Comparison of ENCODE assay signal across 8 mouse cellular contexts in the genomic region with DNA sequence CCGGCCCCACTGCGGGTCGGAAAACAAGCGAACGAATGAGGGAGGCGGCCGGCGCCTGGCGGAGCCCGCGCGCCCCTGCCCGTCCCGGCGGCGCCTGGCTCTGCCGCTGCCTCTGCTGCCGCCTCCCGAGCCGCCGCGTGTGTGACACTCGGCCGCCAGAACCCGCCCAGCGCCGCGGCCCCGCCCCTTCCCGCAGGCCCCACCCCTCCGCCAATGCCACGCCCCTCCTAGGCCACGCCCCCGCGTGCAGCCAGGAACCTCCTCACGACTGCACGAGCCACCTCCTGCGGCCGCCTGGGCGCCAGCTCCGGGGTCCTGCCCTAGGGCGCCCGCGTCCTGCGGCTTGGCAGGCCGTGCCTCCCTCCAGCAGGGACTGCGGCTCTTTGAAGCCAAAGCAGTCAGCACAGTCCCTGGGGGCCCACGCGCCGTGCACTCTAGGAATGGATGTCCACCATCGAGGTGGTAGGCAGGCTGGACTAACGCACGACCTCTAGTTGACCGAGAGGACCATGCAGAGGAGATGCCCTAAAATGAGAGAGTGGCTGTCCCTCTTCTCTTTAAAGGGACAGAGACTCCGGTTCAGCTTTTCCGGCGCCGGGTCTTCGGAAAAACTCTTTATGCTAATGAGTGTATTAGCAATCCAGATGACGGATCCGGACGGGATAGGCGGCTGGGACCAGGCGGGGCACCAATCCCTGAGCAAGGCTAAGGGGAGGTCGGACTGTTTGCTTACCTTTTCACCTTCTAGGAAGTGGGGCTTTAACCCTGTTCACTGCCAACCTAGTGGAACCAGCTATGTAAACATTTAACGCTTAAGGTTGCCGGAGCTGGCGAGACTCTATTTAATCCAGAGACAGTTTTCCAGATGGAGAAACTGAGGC. TPM values are rescaled to one million over a fixed set of nuclear protein-coding genes. Genes with fewer than 3 reads are reported as not detected.
DNase-seq lines count a peak whose midpoint lies in the region; ATAC-seq lines count a peak whose summit lies in the region.

No protein-coding gene starts in this region.

- under 1% methylated on average over 67 of the region's 68 CpGs for WGBS in forebrain, embryonic 10.5 days
- WGBS in heart, embryonic 15.5 days = under 1% methylated on average over 58 of the region's 68 CpGs
- WGBS in liver, embryonic 12.5 days (ENCODE audit: insufficient replicate concordance) = under 1% methylated on average over 57 of the region's 68 CpGs

- peak overlapping the region; percentile 90 for H3K4me2 ChIP-seq in heart, embryonic 15.5 days
- peak overlapping the region; percentile 95 for H3K4me2 ChIP-seq in liver, embryonic 12.5 days

- peak overlapping the region; percentile 94 for H3K9ac ChIP-seq in heart, embryonic 15.5 days
- H3K9ac ChIP-seq in liver, embryonic 12.5 days = peak overlapping the region; percentile 92

- H3K4me1 ChIP-seq in forebrain, embryonic 10.5 days = peaks cover 72% of the 10 kb centered on the region
- peaks cover 53% of the 10 kb centered on the region for H3K4me1 ChIP-seq in heart, embryonic 15.5 days (replicated peaks)
- peaks cover 55% of the 10 kb centered on the region for H3K4me1 ChIP-seq in liver, embryonic 12.5 days

- peak overlapping the region; percentile 82 for H3K4me3 ChIP-seq in forebrain, embryonic 10.5 days
- peak overlapping the region; percentile 84 for H3K4me3 ChIP-seq in heart, embryonic 15.5 days
- H3K4me3 ChIP-seq in liver, embryonic 12.5 days = peak overlapping the region; percentile 77

- H3K36me3 ChIP-seq in forebrain, embryonic 10.5 days (replicated peaks) = peaks cover 13% of the 10 kb centered on the region
- no peaks in the 10 kb centered on the region for H3K36me3 ChIP-seq in heart, embryonic 15.5 days
- peaks cover 20% of the 10 kb centered on the region for H3K36me3 ChIP-seq in liver, embryonic 12.5 days
- no peaks in the 10 kb centered on the region for H3K36me3 ChIP-seq in splenic B cell, adult 2 months (ENCODE audit: control insufficient read depth, insufficient read depth, low read length, poor library complexity, severe bottlenecking)

- DNase-seq in CD8-positive naive resting alpha-beta T cell, adult 2 months (ENCODE audit: low read depth in 2 of 2, low spot score in 2 of 2) = peak; percentile 76 to 81
- peak; percentile 92 for DNase-seq in c-Kit-positive CD71-negative TER-119-negative erythroid progenitor cells, embryonic 14.5 days (ENCODE audit: low read depth)
- DNase-seq in forebrain, embryonic 10.5 days (ENCODE audit: extremely low spot score, low spot score) = peak; percentile 98
- peak; percentile 98 for DNase-seq in kidney, postnatal 14 days
- DNase-seq in naive thymus-derived CD4-positive, alpha-beta T cell, adult 2 months (ENCODE audit: low read depth) = peak; percentile 95
- peak; percentile 95 for DNase-seq in splenic B cell, adult 2 months (ENCODE audit: low read depth, low spot score)

- ATAC-seq in heart, embryonic 15.5 days (replicated peaks; ENCODE audit: insufficient number of reproducible peaks, insufficient read depth, low FRiP score, low read depth) = peak; percentile 91
- peak; percentile 85 for ATAC-seq in liver, embryonic 12.5 days

- H3K27ac ChIP-seq in forebrain, embryonic 10.5 days = peak overlapping the region; percentile 93
- peak overlapping the region; percentile 99 for H3K27ac ChIP-seq in heart, embryonic 15.5 days
- H3K27ac ChIP-seq in liver, embryonic 12.5 days = peak overlapping the region; percentile 91

- peaks cover 33% of the 10 kb centered on the region for H3K27me3 ChIP-seq in forebrain, embryonic 10.5 days (ENCODE audit: poor library complexity, severe bottlenecking)
- H3K27me3 ChIP-seq in heart, embryonic 15.5 days = no peaks in the 10 kb centered on the region
- H3K27me3 ChIP-seq in liver, embryonic 12.5 days (replicated peaks) = peaks cover 12% of the 10 kb centered on the region; the same call in 1 of the 2 replicates
- H3K27me3 ChIP-seq in splenic B cell, adult 2 months (ENCODE audit: control insufficient read depth, insufficient read depth, low read length, poor library complexity, severe bottlenecking) = no peaks in the 10 kb centered on the region

- H3K9me3 ChIP-seq in forebrain, embryonic 10.5 days = no peaks in the 10 kb centered on the region
- H3K9me3 ChIP-seq in heart, embryonic 15.5 days (replicated peaks) = no peaks in the 10 kb centered on the region
- no peaks in the 10 kb centered on the region for H3K9me3 ChIP-seq in liver, embryonic 12.5 days (replicated peaks)

RNA-seq across cellular contexts. Expression of gene Shb, which starts 1.4 kb away (rescaled TPM):
- polyA plus RNA-seq in forebrain, embryonic 10.5 days (2016; fragmentation: Nextera tagmentation; extraction: Ambion mirVana) = 2.8 and 3.0 TPM in 2 replicates
- polyA plus RNA-seq in heart, embryonic 15.5 days (2015; fragmentation: Nextera tagmentation; extraction: Ambion mirVana) = 8.6 and 10.7 TPM in 2 replicates
- polyA plus RNA-seq in liver, embryonic 12.5 days (2016; fragmentation: Nextera tagmentation; extraction: Ambion mirVana) = 8.7 and 9.9 TPM in 2 replicates

Comparison
In these comparisons a context has a peak if more than half of its experiments do, and no peak if none do; other contexts are left out.
1. Peak in every context shown above with its lines: DNase-seq, ATAC-seq, H3K4me3 ChIP-seq and H3K27ac ChIP-seq.